Mouse (Mus musculus) kidney, embryonic 14.5 days (tissue): ENCODE data around the gene Prg3. TPM values are rescaled to one million over a fixed set of nuclear protein-coding genes. Genes with fewer than 3 reads are reported as not detected.

Experiments used
- polyA plus RNA-seq: library from polyadenylated mRNA; unstranded; fragments of >200 nt; fragmentation: Nextera tagmentation; extraction: Ambion mirVana; gene quantifications from 2 replicates; pipeline ENCODE4 v1.2.1, GENCODE M21; 2014

Gene Prg3
- polyA plus RNA-seq, 1 experiment from 2014 or later = not detected

Other genes starting within 250 kb of the Prg3 start
- 5.6 and 14.9 TPM in 2 replicates for gene Gm19426, start 244.6 kb upstream of the Prg3 start, polyA plus RNA-seq
- 81.7 and 85.8 TPM in 2 replicates for gene Serping1, start 212.8 kb upstream of the Prg3 start, polyA plus RNA-seq
- gene Ube2l6, start 189.4 kb upstream of the Prg3 start, polyA plus RNA-seq = 25.3 and 29.0 TPM in 2 replicates
- 0.16 and 0.24 TPM in 2 replicates for gene Smtnl1, start 165.6 kb upstream of the Prg3 start, polyA plus RNA-seq
- 65.3 and 79.4 TPM in 2 replicates for gene Timm10, start 161.2 kb upstream of the Prg3 start, polyA plus RNA-seq
- gene Slc43a1, start 149.4 kb upstream of the Prg3 start, polyA plus RNA-seq = 15.5 and 19.4 TPM in 2 replicates
- 1.6 and 2.1 TPM in 2 replicates for gene Rtn4rl2, start 101.5 kb upstream of the Prg3 start, polyA plus RNA-seq
- gene Slc43a3, start 51.6 kb upstream of the Prg3 start, polyA plus RNA-seq = 41.1 and 53.7 TPM in 2 replicates
- not detected in 2 replicates for gene Prg2, start 7.8 kb upstream of the Prg3 start, polyA plus RNA-seq
- 260 and 334 TPM in 2 replicates for gene Ssrp1, start 49.0 kb downstream of the Prg3 start, polyA plus RNA-seq
- 0.53 and 0.86 TPM in 2 replicates for gene P2rx3, start 49.2 kb downstream of the Prg3 start, polyA plus RNA-seq
- 8.1 and 10.1 TPM in 2 replicates for gene Tnks1bp1, start 59.8 kb downstream of the Prg3 start, polyA plus RNA-seq
- 54.0 and 67.7 TPM in 2 replicates for gene Aplnr, start 148.0 kb downstream of the Prg3 start, polyA plus RNA-seq
- gene Lrrc55, start 209.0 kb downstream of the Prg3 start, polyA plus RNA-seq = 0.39 and 0.47 TPM in 2 replicates